ENCODE assay signal across 24 mouse cellular contexts in the genomic region with DNA sequence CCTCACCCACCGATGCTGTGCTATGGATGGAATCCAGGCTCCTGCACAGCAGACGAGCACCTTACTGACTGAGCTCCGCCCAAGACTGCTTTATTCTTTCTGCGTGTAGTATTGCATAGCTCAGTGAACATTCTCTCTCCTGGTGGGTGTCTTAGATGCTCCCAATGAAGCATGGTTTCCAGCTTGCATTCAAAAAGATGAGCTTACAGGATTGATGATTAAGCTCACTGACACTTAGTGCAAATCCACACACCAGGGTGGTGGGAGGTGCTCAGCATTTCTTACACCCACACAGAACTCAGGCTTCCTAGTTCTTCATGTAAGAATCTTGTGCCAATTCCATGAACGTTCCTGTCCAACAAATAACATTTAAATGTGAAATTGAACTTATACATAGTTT.
A peak's percentile ranks its signal among the peaks of the same experiment; 100 is the strongest.
DNase-seq lines count a peak whose midpoint lies in the region; ATAC-seq lines count a peak whose summit lies in the region.
"Had no signal": no experiment of that assay in that cellular context is flagged by ENCODE, and none has a peak within 500 bp of the region (broad histone marks: within the 10 kb centered on the region; RNA-seq: fewer than 3 reads in every experiment).

No protein-coding gene starts in this region.

- 78% methylated on average over 5 of the region's 5 CpGs for WGBS in forebrain, embryonic 11.5 days
- WGBS in forebrain, embryonic 13.5 days: 76% methylated on average over 5 of the region's 5 CpGs

- H3K4me3 ChIP-seq in forebrain, embryonic 11.5 days (ENCODE audit: low read depth, low read length): no peak overlapping the region
- no peak overlapping the region for H3K4me3 ChIP-seq in forebrain, embryonic 13.5 days
- H3K4me3 ChIP-seq: embryonic facial prominence, embryonic 12.5 days; embryonic facial prominence, embryonic 15.5 days; forebrain, embryonic 12.5 days; gastrocnemius, adult 2 months; hindbrain, embryonic 12.5 days; hindbrain, embryonic 15.5 days had no signal

- no peak for ATAC-seq in forebrain, embryonic 11.5 days (replicated peaks; ENCODE audit: low FRiP score)
- ATAC-seq in forebrain, embryonic 13.5 days: no peak
- ATAC-seq: activated CD4-positive, CD25-positive, alpha-beta regulatory T cell, adult 4 months; forebrain, embryonic 16.5 days had no signal

- H3K27ac ChIP-seq in forebrain, embryonic 11.5 days (ENCODE audit: low read depth, low read length): no peak overlapping the region
- H3K27ac ChIP-seq in forebrain, embryonic 13.5 days: no peak overlapping the region
- H3K27ac ChIP-seq: embryonic facial prominence, embryonic 12.5 days; embryonic facial prominence, embryonic 15.5 days; forebrain, embryonic 12.5 days; gastrocnemius, adult 2 months; hindbrain, embryonic 12.5 days; hindbrain, embryonic 15.5 days had no signal

- H3K36me3 ChIP-seq in forebrain, embryonic 11.5 days (ENCODE audit: control insufficient read depth, insufficient read depth, low read length): no peaks in the 10 kb centered on the region
- no peaks in the 10 kb centered on the region for H3K36me3 ChIP-seq in forebrain, embryonic 13.5 days (ENCODE audit: poor library complexity, severe bottlenecking)
- H3K36me3 ChIP-seq: embryonic facial prominence, embryonic 12.5 days; embryonic facial prominence, embryonic 15.5 days; forebrain, embryonic 12.5 days; hindbrain, embryonic 12.5 days; hindbrain, embryonic 15.5 days had no signal

- no peaks in the 10 kb centered on the region for H3K27me3 ChIP-seq in forebrain, embryonic 11.5 days (ENCODE audit: control insufficient read depth, insufficient read depth, low read length)
- no peaks in the 10 kb centered on the region for H3K27me3 ChIP-seq in forebrain, embryonic 13.5 days
- H3K27me3 ChIP-seq: embryonic facial prominence, embryonic 12.5 days; embryonic facial prominence, embryonic 15.5 days; hindbrain, embryonic 12.5 days; hindbrain, embryonic 15.5 days had no signal

- no peaks in the 10 kb centered on the region for H3K9me3 ChIP-seq in forebrain, embryonic 11.5 days (ENCODE audit: control insufficient read depth, low read length)
- no peaks in the 10 kb centered on the region for H3K9me3 ChIP-seq in forebrain, embryonic 13.5 days (replicated peaks)
- H3K9me3 ChIP-seq: embryonic facial prominence, embryonic 12.5 days; embryonic facial prominence, embryonic 15.5 days; forebrain, embryonic 12.5 days; hindbrain, embryonic 12.5 days; hindbrain, embryonic 15.5 days had no signal

- DNase-seq in forebrain, embryonic 11.5 days (ENCODE audit: low spot score): peak; percentile 3
- DNase-seq in layer of hippocampus, adult 9-11 months: peak; percentile 14
- no peak for DNase-seq in layer of hippocampus, postnatal 14 days (ENCODE audit: low spot score in 2 of 2)
- peak; percentile 58 for DNase-seq in right cerebral cortex, adult 18-20 months
- DNase-seq in right cerebral cortex, postnatal 25 days: no peak
- DNase-seq in telencephalon, adult 2 months (ENCODE audit: low read depth, low spot score): peak; percentile 72
- no peak for DNase-seq in thymus, postnatal 10 days (ENCODE audit: low spot score in 2 of 2)
- DNase-seq: adrenal gland, adult 8-10 months; adrenal gland, postnatal 25 days; cerebellum, adult 18-20 months; cerebellum, adult 9-10 months; cerebellum, postnatal 25 days; gastrocnemius, adult 2 months; gastrocnemius, postnatal 14 days; heart, adult 11 months had no signal

- H3K9ac ChIP-seq in forebrain, embryonic 11.5 days (ENCODE audit: low read length): no peak overlapping the region
- H3K9ac ChIP-seq in forebrain, embryonic 13.5 days: no peak overlapping the region
- H3K9ac ChIP-seq: embryonic facial prominence, embryonic 12.5 days; embryonic facial prominence, embryonic 15.5 days; forebrain, embryonic 12.5 days; hindbrain, embryonic 12.5 days; hindbrain, embryonic 15.5 days had no signal

- H3K4me1 ChIP-seq in forebrain, embryonic 11.5 days (replicated peaks; ENCODE audit: control insufficient read depth, insufficient read depth, low read length): no peaks in the 10 kb centered on the region
- H3K4me1 ChIP-seq in forebrain, embryonic 13.5 days: no peaks in the 10 kb centered on the region
- H3K4me1 ChIP-seq: embryonic facial prominence, embryonic 12.5 days; embryonic facial prominence, embryonic 15.5 days; forebrain, embryonic 12.5 days; hindbrain, embryonic 12.5 days; hindbrain, embryonic 15.5 days had no signal

- no peak overlapping the region for H3K4me2 ChIP-seq in forebrain, embryonic 11.5 days (ENCODE audit: low read depth, low read length, severe bottlenecking)
- no peak overlapping the region for H3K4me2 ChIP-seq in forebrain, embryonic 13.5 days
- H3K4me2 ChIP-seq: embryonic facial prominence, embryonic 12.5 days; embryonic facial prominence, embryonic 15.5 days; forebrain, embryonic 12.5 days; heart, embryonic 11.5 days; hindbrain, embryonic 12.5 days; hindbrain, embryonic 15.5 days had no signal

Comparison
In these comparisons a context has a peak if more than half of its experiments do, and no peak if none do; other contexts are left out.
1. DNase-seq: peak in forebrain, embryonic 11.5 days (single experiment), layer of hippocampus, adult 9-11 months (single experiment), right cerebral cortex, adult 18-20 months (single experiment) and telencephalon, adult 2 months (single experiment); none in layer of hippocampus, postnatal 14 days (0 of 2), right cerebral cortex, postnatal 25 days (single experiment) and thymus, postnatal 10 days (0 of 2).